Mouse (Mus musculus) olfactory bulb, adult 2 months (tissue): Measurements from ENCODE around the gene Sh2d2a. TPM values are rescaled to one million over a fixed set of nuclear protein-coding genes. Genes with fewer than 3 reads are reported as not detected.

Source experiments
- H3K27ac ChIP-seq: fragments of 200-500 bp; 2 replicates; pipeline ENCODE4 v1.5.1; 2012; ENCODE audit warnings: low read depth, low read length; ENCODE audit not compliant: insufficient read depth
- H3K4me1 ChIP-seq: fragments of 200-500 bp; 2 replicates; pipeline ENCODE4 v1.6.1; 2012; ENCODE audit warnings: low read length; ENCODE audit not compliant: control insufficient read depth, insufficient read depth
- H3K4me3 ChIP-seq: fragments of 200-500 bp; 2 replicates; pipeline ENCODE4 v1.5.1; 2012; ENCODE audit warnings: mild to moderate bottlenecking, low read depth, low read length, moderate library complexity; ENCODE audit not compliant: insufficient read depth
- CTCF ChIP-seq: fragments of 200-500 bp; IDR thresholded peaks from 2 replicates; pipeline ENCODE4 v1.5.1; 2012; ENCODE audit warnings: low read depth, mild to moderate bottlenecking, low read length, moderate library complexity; ENCODE audit not compliant: insufficient read depth
- POLR2A ChIP-seq: fragments of 200-500 bp; IDR thresholded peaks from 2 replicates; pipeline ENCODE4 v1.6.1; 2012; ENCODE audit warnings: mild to moderate bottlenecking, low read depth, low read length, moderate library complexity; ENCODE audit not compliant: insufficient read depth
- WGBS: fragments of 180-500 bp; shearing (Covaris S2); methylation state at CpG from one replicate; pipeline ENCODE4 v1.1.7; 2018; 5-methylcytosine and 5-hydroxymethylcytosine counted together
- polyA plus RNA-seq: library from polyadenylated mRNA; stranded (reverse); fragments of >200 nt; gene quantifications from 2 replicates; pipeline ENCODE4 v1.2.4, GENCODE M21; 2012; ENCODE audit warnings: low replicate concordance; ENCODE audit not compliant: missing spikeins, insufficient read depth, insufficient read length

Gene Sh2d2a
- not detected in 2 replicates for polyA plus RNA-seq

GRCm38 (mm10) chr3:87846650-87847110 is at the start of gene Sh2d2a:
TSS of gene Sh2d2a (plus strand) at chr3:87846755.
- H3K4me1 ChIP-seq = no peaks in the 10 kb centered on the region
- no peak within 1 kb of the TSS; the same call in 1 of the 2 replicates for H3K4me3 ChIP-seq
- no peak for TF ChIP-seq CTCF
- no peak for TF ChIP-seq POLR2A
- 81% methylated on average over 7 of the region's 7 CpGs for WGBS
- no peak within 1 kb of the TSS; the same call in 1 of the 2 replicates for H3K27ac ChIP-seq

GRCm38 (mm10) chr3:87801681-87802080 is 44.9 kb upstream of the Sh2d2a start:
- peaks cover 9% of the 10 kb centered on the region for H3K4me1 ChIP-seq
- 69% methylated on average over 5 of the region's 5 CpGs for WGBS
- no peak overlapping the region for H3K27ac ChIP-seq
- TF ChIP-seq POLR2A (no peak), CTCF (no peak)
- H3K4me3 ChIP-seq = no peak overlapping the region

- peaks cover 8% of the 10 kb centered on the region for H3K4me1 ChIP-seq
- TF ChIP-seq CTCF (no peak), POLR2A (no peak)
- H3K4me3 ChIP-seq = peak overlapping the region; percentile 19
- WGBS = 7% methylated on average over 26 of the region's 26 CpGs
- H3K27ac ChIP-seq = no peak overlapping the region
Observed at GRCm38 (mm10) chr3:87804038-87804677, 42.4 kb upstream of the Sh2d2a start.

- Histone ChIP-seq H3K4me3 (no peak overlapping the region), H3K27ac (no peak overlapping the region), H3K4me1 (peaks cover 11% of the 10 kb centered on the region)
- 13% methylated on average over 28 of the region's 28 CpGs for WGBS
- no peak for TF ChIP-seq POLR2A
- no peak for TF ChIP-seq CTCF
Observed at GRCm38 (mm10) chr3:87809322-87809962, 37.1 kb upstream of the Sh2d2a start.

- WGBS = 91% methylated on average over 8 of the region's 8 CpGs
- no peak overlapping the region for H3K4me3 ChIP-seq
- no peak for TF ChIP-seq CTCF
- TF ChIP-seq POLR2A = no peak
- no peak overlapping the region for H3K27ac ChIP-seq
- peaks cover 11% of the 10 kb centered on the region for H3K4me1 ChIP-seq
Observed at GRCm38 (mm10) chr3:87811297-87811696, 35.3 kb upstream of the Sh2d2a start.

- no peak overlapping the region for H3K4me3 ChIP-seq
- TF ChIP-seq POLR2A (no peak), CTCF (no peak)
- 80% methylated on average over 4 of the region's 4 CpGs for WGBS
- H3K27ac ChIP-seq = no peak overlapping the region
- peaks cover 11% of the 10 kb centered on the region for H3K4me1 ChIP-seq
Observed at GRCm38 (mm10) chr3:87812413-87812812, 34.1 kb upstream of the Sh2d2a start.

GRCm38 (mm10) chr3:87812873-87813272 is 33.7 kb upstream of the Sh2d2a start:
- 74% methylated on average over 10 of the region's 10 CpGs for WGBS
- H3K4me1 ChIP-seq = peaks cover 11% of the 10 kb centered on the region
- no peak for TF ChIP-seq POLR2A
- H3K4me3 ChIP-seq = no peak overlapping the region
- no peak overlapping the region for H3K27ac ChIP-seq

GRCm38 (mm10) chr3:87816166-87816565 is 30.4 kb upstream of the Sh2d2a start:
- WGBS = 85% methylated on average over 6 of the region's 6 CpGs
- TF ChIP-seq POLR2A = no peak
- TF ChIP-seq CTCF = no peak
- H3K4me1 ChIP-seq = no peaks in the 10 kb centered on the region
- H3K27ac ChIP-seq = no peak overlapping the region
- no peak overlapping the region for H3K4me3 ChIP-seq

- no peaks in the 10 kb centered on the region for H3K4me1 ChIP-seq
- H3K27ac ChIP-seq = no peak overlapping the region
- TF ChIP-seq POLR2A = no peak
- TF ChIP-seq CTCF = peak; percentile 25; the same call in 1 of the 2 replicates
- 4% methylated on average over 12 of the region's 12 CpGs for WGBS
- no peak overlapping the region for H3K4me3 ChIP-seq
Observed at GRCm38 (mm10) chr3:87816646-87817093, 29.9 kb upstream of the Sh2d2a start.
